ENCODE assay signal across 8 mouse cellular contexts in genomic region chr4:133013266-133013891, GRCm38 (mm10). TPM values are rescaled to one million over a fixed set of nuclear protein-coding genes. Genes with fewer than 3 reads are reported as not detected.
DNase-seq lines count a peak whose midpoint lies in the region; ATAC-seq and TF ChIP-seq lines count a peak whose summit lies in the region.

No protein-coding gene starts in this region.

- peak overlapping the region; percentile 80 for H3K27ac ChIP-seq in kidney, adult 2 months (ENCODE audit: insufficient read depth, low read depth, low read length)
- peak overlapping the region; percentile 38; the same call in 1 of the 2 replicates for H3K27ac ChIP-seq in liver, embryonic 15.5 days (replicated peaks)
- H3K27ac ChIP-seq in olfactory bulb, adult 2 months (ENCODE audit: insufficient read depth, low read depth, low read length), result peak overlapping the region; percentile 69

- H3K4me3 ChIP-seq in kidney, adult 2 months (ENCODE audit: insufficient read depth, low read depth, low read length), result peak overlapping the region; percentile 89
- H3K4me3 ChIP-seq in liver, embryonic 15.5 days (replicated peaks), result peak overlapping the region; percentile 68
- peak overlapping the region; percentile 75 for H3K4me3 ChIP-seq in olfactory bulb, adult 2 months (ENCODE audit: insufficient read depth, low read depth, low read length)

- no peaks in the 10 kb centered on the region for H3K9me3 ChIP-seq in liver, embryonic 15.5 days (replicated peaks)

- H3K9ac ChIP-seq in liver, embryonic 15.5 days, result peak overlapping the region; percentile 67

- H3K4me2 ChIP-seq in liver, embryonic 15.5 days, result peak overlapping the region; percentile 92

- TF ChIP-seq CTCF in kidney, adult 2 months (conservative IDR thresholded peaks at IDR 0.05; ENCODE audit: insufficient read depth, insufficient read length, low read depth, low read length), result no peak
- TF ChIP-seq CTCF in olfactory bulb, adult 2 months (IDR thresholded peaks at IDR 0.05; ENCODE audit: insufficient read depth, low read depth, low read length), result no peak

- TF ChIP-seq POLR2A in kidney, adult 2 months (IDR thresholded peaks at IDR 0.05; ENCODE audit: low read depth, low read length), result no peak
- TF ChIP-seq POLR2A in olfactory bulb, adult 2 months (IDR thresholded peaks at IDR 0.05; ENCODE audit: insufficient read depth, low read depth, low read length), result no peak

- peak; percentile 75 to 81 for DNase-seq in right cerebral cortex, postnatal 10 days (ENCODE audit: low spot score in 2 of 2)
- no peak for DNase-seq in right cerebral cortex, adult 18-20 months
- DNase-seq in embryo, embryonic 10.5 days (ENCODE audit: low spot score), result peak; percentile 58
- DNase-seq in heart, adult 9 months (ENCODE audit: low spot score in 2 of 2), result peak; percentile 84
- peak; percentile 87 for DNase-seq in kidney, adult 2 months
- peak; percentile 40 for DNase-seq in urinary bladder, postnatal 25 days (ENCODE audit: low spot score)

- no peaks in the 10 kb centered on the region for H3K36me3 ChIP-seq in kidney, adult 2 months (ENCODE audit: control insufficient read depth, insufficient read depth, low read length)
- H3K36me3 ChIP-seq in liver, embryonic 15.5 days (replicated peaks), result no peaks in the 10 kb centered on the region

- ATAC-seq in liver, embryonic 15.5 days (ENCODE audit: insufficient read depth), result no peak

- H3K27me3 ChIP-seq in kidney, adult 2 months (replicated peaks; ENCODE audit: control insufficient read depth, insufficient read depth, low read length), result no peaks in the 10 kb centered on the region
- peaks cover 53% of the 10 kb centered on the region for H3K27me3 ChIP-seq in liver, embryonic 15.5 days

- H3K4me1 ChIP-seq in kidney, adult 2 months (ENCODE audit: control insufficient read depth, insufficient read depth, low read length), result peaks cover 25% of the 10 kb centered on the region
- H3K4me1 ChIP-seq in liver, embryonic 15.5 days (replicated peaks), result peaks cover 69% of the 10 kb centered on the region
- H3K4me1 ChIP-seq in olfactory bulb, adult 2 months (ENCODE audit: control insufficient read depth, insufficient read depth, low read length), result peaks cover 59% of the 10 kb centered on the region

- WGBS in kidney, adult 2 months, result under 1% methylated on average over 17 of the region's 18 CpGs
- WGBS in liver, embryonic 15.5 days (ENCODE audit: insufficient replicate concordance), result 11% methylated on average over 18 of the region's 18 CpGs
- WGBS in olfactory bulb, adult 2 months, result 0% methylated on average over 17 of the region's 18 CpGs

RNA-seq across cellular contexts. Expression of gene Ahdc1, which starts 2.3 kb away (rescaled TPM):
- polyA plus RNA-seq in kidney, adult 2 months (2012; rRNA removed), result 22.2 and 23.3 TPM in 2 replicates
- polyA plus RNA-seq in liver, embryonic 15.5 days (2015; fragmentation: Nextera tagmentation; extraction: Ambion mirVana), result 1.1 and 1.3 TPM in 2 replicates
- not detected in 2 replicates for polyA plus RNA-seq in olfactory bulb, adult 2 months (2012; ENCODE audit: insufficient read depth, insufficient read length, low replicate concordance, missing spikeins)

RNA-seq across cellular contexts. Expression of gene Fgr, which starts 39.5 kb away (rescaled TPM):
- 1.8 and 2.5 TPM in 2 replicates for polyA plus RNA-seq in kidney, adult 2 months (2012; rRNA removed)
- polyA plus RNA-seq in liver, embryonic 15.5 days (2015; fragmentation: Nextera tagmentation; extraction: Ambion mirVana), result 2.7 and 2.8 TPM in 2 replicates
- polyA plus RNA-seq in olfactory bulb, adult 2 months (2012; ENCODE audit: insufficient read depth, insufficient read length, low replicate concordance, missing spikeins), result not detected in 2 replicates
